Mouse (Mus musculus) stomach, postnatal 0 days (tissue): ENCODE measurements around the gene Mrpl43. TPM values are rescaled to one million over a fixed set of nuclear protein-coding genes. Genes with fewer than 3 reads are reported as not detected.

ENCODE experiments used
- ATAC-seq: fragments of 200-750 bp; cut with Nextera tagmentation; 2 replicates; pipeline ENCODE4 v1.8.0; 2017; ENCODE audit not compliant: low FRiP score, low TSS enrichment
- DNase-seq: peaks from one replicate; pipeline ENCODE4 v3.0.0-alpha.2; 2016; ENCODE audit warnings: low spot score
- H3K27ac ChIP-seq: fragments of 300-500 bp; sonication (generic); replicated peaks from 2 replicates; pipeline ENCODE4 v1.5.1; 2014; ENCODE audit warnings: mild to moderate bottlenecking, control low read depth
- H3K27me3 ChIP-seq: fragments of 300-500 bp; sonication (generic); 2 replicates; pipeline ENCODE4 v1.6.1; 2014; ENCODE audit warnings: low read length; ENCODE audit not compliant: control insufficient read depth, insufficient read depth
- H3K36me3 ChIP-seq: fragments of 300-500 bp; sonication (generic); 2 replicates; pipeline ENCODE4 v1.6.1; 2014; ENCODE audit warnings: low read length, mixed read lengths; ENCODE audit not compliant: control insufficient read depth, insufficient read depth
- H3K4me1 ChIP-seq: fragments of 300-500 bp; sonication (generic); replicated peaks from 2 replicates; pipeline ENCODE4 v1.6.1; 2014; ENCODE audit warnings: antibody characterized with exemption; ENCODE audit not compliant: control insufficient read depth, insufficient read depth
- H3K4me2 ChIP-seq: fragments of 300-500 bp; sonication (generic); replicated peaks from 2 replicates; pipeline ENCODE4 v1.6.1; 2014; ENCODE audit warnings: low read depth, mild to moderate bottlenecking, control low read depth, moderate library complexity
- H3K4me3 ChIP-seq: fragments of 300-500 bp; sonication (generic); 2 replicates; pipeline ENCODE4 v1.5.1; 2014; ENCODE audit warnings: low read depth, low read length, control low read depth
- H3K9ac ChIP-seq: fragments of 300-500 bp; sonication (generic); 2 replicates; pipeline ENCODE4 v1.6.1; 2014; ENCODE audit warnings: mild to moderate bottlenecking, low read length, control low read depth, mixed read lengths
- H3K9me3 ChIP-seq: fragments of 300-500 bp; sonication (generic); 2 replicates; pipeline ENCODE4 v1.6.1; 2016; ENCODE audit warnings: low read length; ENCODE audit not compliant: control insufficient read depth
- CTCF ChIP-seq: IDR thresholded peaks from 2 replicates; pipeline ENCODE4 v1.5.1; 2016; ENCODE audit warnings: antibody characterized with exemption, low read depth, mild to moderate bottlenecking, moderate library complexity
- EP300 ChIP-seq: optimal IDR thresholded peaks from 2 replicates; pipeline ENCODE3; 2016; ENCODE audit warnings: antibody characterized with exemption
- WGBS: fragments of 180-500 bp; shearing (Covaris S2); extraction: QIAGEN DNeasy Blood & Tissue Kit; methylation state at CpG from one replicate; pipeline ENCODE4 v1.1.7; 2014; 5-methylcytosine and 5-hydroxymethylcytosine counted together
- polyA plus RNA-seq: library from polyadenylated mRNA; unstranded; fragments of >200 nt; fragmentation: Nextera tagmentation; extraction: Ambion mirVana; gene quantifications from 2 replicates; pipeline ENCODE4 v1.2.1, GENCODE M21; 2015

The Mrpl43 gene
- polyA plus RNA-seq, 1 experiment from 2014 or later: 67.2 TPM

GRCm38 (mm10) chr19:44989567-44990495 is 16.4 kb downstream of the Mrpl43 start:
- Histone ChIP-seq H3K4me3 (peak overlapping the region; percentile 61), H3K27me3 (no peaks in the 10 kb centered on the region), H3K4me1 (no peaks in the 10 kb centered on the region; the same call in 1 of the 2 replicates), H3K36me3 (no peaks in the 10 kb centered on the region), H3K9me3 (no peaks in the 10 kb centered on the region), H3K9ac (peak overlapping the region; percentile 65), H3K27ac (0 out of 2 replicates have a peak overlapping the region, but pooled peaks have one; percentile 24), H3K4me2 (peak overlapping the region; percentile 99)
- TF ChIP-seq EP300 (no peak), CTCF (no peak)
- no peak for DNase-seq
- WGBS: 9% methylated on average over 22 of the region's 22 CpGs
- no peak for ATAC-seq

- Histone ChIP-seq H3K9me3 (no peaks in the 10 kb centered on the region), H3K36me3 (no peaks in the 10 kb centered on the region; the same call in 1 of the 2 replicates), H3K4me3 (peak within 1 kb of the TSS; percentile 61), H3K9ac (peak within 1 kb of the TSS; percentile 65), H3K27me3 (no peaks in the 10 kb centered on the region), H3K4me1 (no peaks in the 10 kb centered on the region; the same call in 1 of the 2 replicates), H3K4me2 (peak within 1 kb of the TSS; percentile 99), H3K27ac (0 out of 2 replicates have a peak within 1 kb of the TSS, but pooled peaks have one; percentile 24)
- peak; percentile 45 for ATAC-seq
- peak; percentile 51 for DNase-seq
- WGBS: under 1% methylated on average over 52 of the region's 58 CpGs
- TF ChIP-seq CTCF (peak; percentile 60), EP300 (no peak)
Measured at GRCm38 (mm10) chr19:44988831-44989566, 17.2 kb downstream of the Mrpl43 start, which contains the start of gene Sema4g. Gene Sema4g, plus strand, starts transcription at chr19:44989101.

- H3K9ac ChIP-seq: no peak overlapping the region
- no peaks in the 10 kb centered on the region; the same call in 1 of the 2 replicates for H3K4me1 ChIP-seq
- WGBS: 37% methylated on average over 9 of the region's 9 CpGs
- DNase-seq (no peak), ATAC-seq (no peak)
- H3K36me3 ChIP-seq: no peaks in the 10 kb centered on the region; the same call in 1 of the 2 replicates
- H3K9me3 ChIP-seq: no peaks in the 10 kb centered on the region
- H3K27me3 ChIP-seq: no peaks in the 10 kb centered on the region
- TF ChIP-seq EP300 (no peak), CTCF (no peak)
- no peak overlapping the region for H3K27ac ChIP-seq
- no peak overlapping the region for H3K4me3 ChIP-seq
- peak overlapping the region; percentile 99 for H3K4me2 ChIP-seq
Measured at GRCm38 (mm10) chr19:44988321-44988720, 17.9 kb downstream of the Mrpl43 start.

GRCm38 (mm10) chr19:44987851-44988250 is 18.4 kb downstream of the Mrpl43 start:
- H3K9me3 ChIP-seq: no peaks in the 10 kb centered on the region
- no peaks in the 10 kb centered on the region for H3K27me3 ChIP-seq
- H3K4me3 ChIP-seq: no peak overlapping the region
- H3K9ac ChIP-seq: no peak overlapping the region
- 54% methylated on average over 6 of the region's 6 CpGs for WGBS
- H3K27ac ChIP-seq: no peak overlapping the region
- no peaks in the 10 kb centered on the region; the same call in 1 of the 2 replicates for H3K4me1 ChIP-seq
- no peak for ATAC-seq
- H3K4me2 ChIP-seq: no peak overlapping the region
- H3K36me3 ChIP-seq: no peaks in the 10 kb centered on the region; the same call in 1 of the 2 replicates
- TF ChIP-seq EP300: no peak
- TF ChIP-seq CTCF: no peak
- DNase-seq: no peak

- TF ChIP-seq CTCF (no peak), EP300 (no peak)
- Histone ChIP-seq H3K4me3 (no peak overlapping the region), H3K9ac (no peak overlapping the region), H3K4me2 (no peak overlapping the region), H3K36me3 (no peaks in the 10 kb centered on the region; the same call in 1 of the 2 replicates), H3K27ac (peak overlapping the region; percentile 65; the same call in 1 of the 2 replicates), H3K4me1 (no peaks in the 10 kb centered on the region; the same call in 1 of the 2 replicates), H3K27me3 (no peaks in the 10 kb centered on the region), H3K9me3 (no peaks in the 10 kb centered on the region)
- 65% methylated on average over 6 of the region's 6 CpGs for WGBS
- ATAC-seq: no peak
- DNase-seq: no peak
Measured at GRCm38 (mm10) chr19:44987004-44987403, 19.2 kb downstream of the Mrpl43 start.
